Mouse (Mus musculus): ENCODE data around the gene Sirt2. TPM values are rescaled to one million over a fixed set of nuclear protein-coding genes. Genes with fewer than 3 reads are reported as not detected.

Sirt2 gene
- total and polyA plus RNA-seq, 2 experiments from 2014 or later: 44.7 to 60.6 TPM

DNA sequence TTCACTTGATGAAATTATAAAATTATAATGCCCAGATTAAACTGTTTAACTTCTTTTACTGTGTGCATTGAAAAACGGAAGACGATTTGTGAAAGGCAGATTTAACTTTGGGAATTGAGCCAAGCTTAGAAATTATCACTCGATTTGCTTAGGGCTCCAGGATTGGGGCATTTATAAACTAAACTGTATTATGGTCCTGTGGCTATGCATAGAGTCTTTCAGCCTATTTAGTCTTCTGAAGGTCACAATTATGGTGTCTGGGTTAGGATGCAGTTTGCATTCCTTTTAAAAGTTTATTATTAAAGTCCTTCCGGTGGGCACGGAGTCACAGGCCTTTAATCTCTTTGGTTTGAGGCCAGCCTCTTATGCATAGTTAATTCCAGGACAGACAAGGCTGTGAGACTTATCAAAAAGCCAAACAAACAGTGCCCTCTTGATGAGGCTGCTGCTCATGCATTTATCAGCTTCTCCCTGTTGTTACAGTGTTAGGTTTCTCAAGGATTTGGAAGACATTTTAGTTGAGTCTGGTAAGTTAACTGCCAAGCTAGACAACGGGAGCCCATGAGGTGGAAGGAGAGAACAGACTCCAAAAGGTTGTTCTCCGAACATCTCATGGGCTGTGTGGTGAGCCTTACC, 45.2 kb downstream of the Sirt2 start:
- Histone ChIP-seq H3K9ac (replicated peaks; ENCODE audit: low read depth, low read length) (peak overlapping the region; percentile 87), H3K4me1 (ENCODE audit: control insufficient read depth, insufficient read depth) (peaks cover 28% of the 10 kb centered on the region), H3K9me3 (replicated peaks; ENCODE audit: control insufficient read depth, low read length) (no peaks in the 10 kb centered on the region), H3K27ac (ENCODE audit: low read depth) (peak overlapping the region; percentile 96), H3K36me3 (replicated peaks; ENCODE audit: control insufficient read depth, insufficient read depth, low read length) (peaks cover 48% of the 10 kb centered on the region), H3K4me3 (ENCODE audit: low read depth, low read length) (peak overlapping the region; percentile 75), H3K27me3 (ENCODE audit: control insufficient read depth, insufficient read depth, low read length) (no peaks in the 10 kb centered on the region), H3K4me2 (ENCODE audit: low read depth, low read length) (peak overlapping the region; percentile 87)
- DNase-seq (ENCODE audit: low spot score): no peak
- ATAC-seq (ENCODE audit: insufficient read depth, low read depth): no peak
- TF ChIP-seq EP300 (IDR thresholded peaks at IDR 0.05; ENCODE audit: low read depth) (peak; percentile 54; the same call in 1 of the 2 replicates), CTCF (IDR thresholded peaks at IDR 0.05; ENCODE audit: low read depth) (no peak)
- 2% methylated on average over 7 of the region's 7 CpGs for WGBS

GRCm38 (mm10) chr7:28812436-28812835, 45.9 kb downstream of the Sirt2 start:
- ATAC-seq (ENCODE audit: insufficient read depth, low read depth) (no peak), DNase-seq (ENCODE audit: low spot score) (no peak)
- Histone ChIP-seq H3K27me3 (ENCODE audit: control insufficient read depth, insufficient read depth, low read length) (no peaks in the 10 kb centered on the region), H3K9me3 (replicated peaks; ENCODE audit: control insufficient read depth, low read length) (no peaks in the 10 kb centered on the region), H3K4me3 (ENCODE audit: low read depth, low read length) (peak overlapping the region; percentile 75), H3K9ac (replicated peaks; ENCODE audit: low read depth, low read length) (peak overlapping the region; percentile 87), H3K27ac (ENCODE audit: low read depth) (peak overlapping the region; percentile 96), H3K4me1 (ENCODE audit: control insufficient read depth, insufficient read depth) (peaks cover 25% of the 10 kb centered on the region), H3K4me2 (ENCODE audit: low read depth, low read length) (peak overlapping the region; percentile 87), H3K36me3 (replicated peaks; ENCODE audit: control insufficient read depth, insufficient read depth, low read length) (peaks cover 55% of the 10 kb centered on the region)
- 17% methylated on average over 4 of the region's 4 CpGs for WGBS
- TF ChIP-seq CTCF (IDR thresholded peaks at IDR 0.05; ENCODE audit: low read depth): no peak
- no peak for TF ChIP-seq EP300 (IDR thresholded peaks at IDR 0.05; ENCODE audit: low read depth)

DNA sequence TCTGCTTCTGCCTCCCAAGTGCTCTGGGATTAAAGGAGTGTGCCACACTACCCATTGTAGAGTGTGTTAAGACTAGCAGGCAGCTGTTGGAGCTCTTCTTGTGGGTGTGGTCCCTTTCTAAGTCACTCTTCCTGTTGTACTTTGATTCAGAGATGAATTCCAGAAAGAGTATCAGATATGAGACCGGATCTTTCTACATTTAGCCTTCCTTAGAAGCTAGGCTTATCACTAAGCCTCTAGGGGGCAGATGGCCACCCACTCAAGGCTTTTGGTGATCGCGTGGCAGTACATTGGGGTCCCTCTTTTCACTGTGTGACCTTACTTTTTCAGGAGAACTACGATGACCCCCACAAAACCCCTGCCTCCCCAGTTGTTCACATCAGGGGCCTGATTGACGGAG, 46.4 kb downstream of the Sirt2 start:
- H3K27ac ChIP-seq (ENCODE audit: low read depth): peak overlapping the region; percentile 96
- no peaks in the 10 kb centered on the region for H3K27me3 ChIP-seq (ENCODE audit: control insufficient read depth, insufficient read depth, low read length)
- ATAC-seq (ENCODE audit: insufficient read depth, low read depth) (no peak), DNase-seq (ENCODE audit: low spot score) (no peak)
- peak overlapping the region; percentile 75 for H3K4me3 ChIP-seq (ENCODE audit: low read depth, low read length)
- peak overlapping the region; percentile 87 for H3K4me2 ChIP-seq (ENCODE audit: low read depth, low read length)
- peaks cover 60% of the 10 kb centered on the region for H3K36me3 ChIP-seq (replicated peaks; ENCODE audit: control insufficient read depth, insufficient read depth, low read length)
- 44% methylated on average over 5 of the region's 5 CpGs for WGBS
- TF ChIP-seq CTCF (IDR thresholded peaks at IDR 0.05; ENCODE audit: low read depth) (0 out of 2 replicates have a peak, but pooled peaks have one; percentile 19), EP300 (IDR thresholded peaks at IDR 0.05; ENCODE audit: low read depth) (no peak)
- peak overlapping the region; percentile 87; the same call in 1 of the 2 replicates for H3K9ac ChIP-seq (replicated peaks; ENCODE audit: low read depth, low read length)
- no peaks in the 10 kb centered on the region for H3K9me3 ChIP-seq (replicated peaks; ENCODE audit: control insufficient read depth, low read length)
- H3K4me1 ChIP-seq (ENCODE audit: control insufficient read depth, insufficient read depth): peaks cover 21% of the 10 kb centered on the region

GRCm38 (mm10) chr7:28814306-28815034, 47.9 kb downstream of the Sirt2 start:
- H3K27ac ChIP-seq (ENCODE audit: low read depth): no peak overlapping the region
- no peak overlapping the region for H3K9ac ChIP-seq (replicated peaks; ENCODE audit: low read depth, low read length)
- H3K4me1 ChIP-seq (ENCODE audit: control insufficient read depth, insufficient read depth): peaks cover 18% of the 10 kb centered on the region
- ATAC-seq (ENCODE audit: insufficient read depth, low read depth) (no peak), DNase-seq (ENCODE audit: low spot score) (no peak)
- peaks cover 75% of the 10 kb centered on the region for H3K36me3 ChIP-seq (replicated peaks; ENCODE audit: control insufficient read depth, insufficient read depth, low read length)
- H3K4me3 ChIP-seq (ENCODE audit: low read depth, low read length): no peak overlapping the region
- no peaks in the 10 kb centered on the region for H3K27me3 ChIP-seq (ENCODE audit: control insufficient read depth, insufficient read depth, low read length)
- H3K9me3 ChIP-seq (replicated peaks; ENCODE audit: control insufficient read depth, low read length): no peaks in the 10 kb centered on the region
- 49% methylated on average over 5 of the region's 5 CpGs for WGBS
- TF ChIP-seq EP300 (IDR thresholded peaks at IDR 0.05; ENCODE audit: low read depth) (no peak), CTCF (IDR thresholded peaks at IDR 0.05; ENCODE audit: low read depth) (no peak)
- no peak overlapping the region for H3K4me2 ChIP-seq (ENCODE audit: low read depth, low read length)

DNA sequence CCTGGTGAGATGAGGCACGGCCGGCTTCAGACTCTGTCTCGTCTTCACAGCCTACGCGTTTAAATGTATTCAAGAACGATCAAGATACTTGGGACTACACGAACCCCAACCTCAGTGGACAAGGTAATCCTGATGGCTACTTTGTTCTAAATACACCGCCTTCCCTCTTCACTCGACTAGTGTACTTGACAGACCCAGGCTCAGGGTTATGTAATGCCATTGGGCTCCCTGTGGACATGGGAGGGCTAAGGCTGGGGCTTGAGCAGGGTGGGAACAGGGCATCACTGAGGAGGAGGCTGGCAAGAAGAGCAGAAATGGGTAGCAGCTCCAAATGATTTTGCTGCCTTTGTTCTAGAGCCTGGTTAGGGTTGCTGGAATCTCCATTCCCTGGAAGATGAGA, 48.7 kb downstream of the Sirt2 start:
- Histone ChIP-seq H3K9me3 (replicated peaks; ENCODE audit: control insufficient read depth, low read length) (no peaks in the 10 kb centered on the region), H3K4me1 (ENCODE audit: control insufficient read depth, insufficient read depth) (peaks cover 26% of the 10 kb centered on the region), H3K9ac (replicated peaks; ENCODE audit: low read depth, low read length) (no peak overlapping the region), H3K4me2 (ENCODE audit: low read depth, low read length) (no peak overlapping the region), H3K27me3 (ENCODE audit: control insufficient read depth, insufficient read depth, low read length) (no peaks in the 10 kb centered on the region), H3K4me3 (ENCODE audit: low read depth, low read length) (no peak overlapping the region), H3K27ac (ENCODE audit: low read depth) (no peak overlapping the region), H3K36me3 (replicated peaks; ENCODE audit: control insufficient read depth, insufficient read depth, low read length) (peaks cover 83% of the 10 kb centered on the region)
- DNase-seq (ENCODE audit: low spot score) (no peak), ATAC-seq (ENCODE audit: insufficient read depth, low read depth) (no peak)
- TF ChIP-seq EP300 (IDR thresholded peaks at IDR 0.05; ENCODE audit: low read depth) (no peak), CTCF (IDR thresholded peaks at IDR 0.05; ENCODE audit: low read depth) (no peak)
- 79% methylated on average over 9 of the region's 9 CpGs for WGBS

Measured in heart, postnatal 0 days (tissue).